Mouse (Mus musculus): ENCODE measurements around the gene Hsd11b1.

DNA sequence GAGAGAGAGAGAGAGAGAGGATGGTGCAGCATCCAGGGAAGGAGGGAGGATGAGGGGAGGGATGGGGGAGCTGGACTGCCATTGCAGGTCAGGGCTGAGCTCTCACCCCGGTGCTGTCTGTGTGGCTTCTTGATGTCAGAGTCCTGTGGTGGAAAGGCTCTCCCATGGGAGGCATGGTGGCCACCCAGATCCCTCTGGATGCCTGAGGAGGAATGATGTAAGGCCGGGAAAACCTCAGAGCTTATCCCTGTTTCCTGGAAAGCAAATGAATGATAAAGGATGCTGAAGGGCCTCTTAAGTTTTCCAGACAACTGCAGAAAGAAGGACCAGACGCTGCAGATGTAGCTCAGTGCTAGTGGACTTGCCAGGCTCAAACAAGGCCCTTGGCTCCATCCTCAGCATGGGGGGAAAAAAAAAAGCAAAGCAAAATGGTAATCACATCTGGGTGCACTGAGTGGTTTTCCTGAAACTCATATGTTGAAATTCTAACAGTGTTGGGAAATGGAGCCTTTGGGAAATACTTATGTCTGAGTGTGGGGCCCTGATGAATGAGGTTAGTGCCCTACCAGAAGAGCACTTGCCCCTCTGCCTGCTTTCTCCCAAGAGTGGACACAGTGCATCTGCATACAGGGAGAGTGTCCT is 68.6 kb downstream of the Hsd11b1 start:
- TF ChIP-seq CTCF (IDR thresholded peaks at IDR 0.05; ENCODE audit: low read depth, low read length): no peak
- no peak for TF ChIP-seq POLR2A (IDR thresholded peaks at IDR 0.05; ENCODE audit: extremely low read depth, insufficient read depth, low read length)

All from liver, adult 2 months (tissue).